Mouse (Mus musculus) c-Kit-positive CD71-positive TER-119-negative erythroid progenitor cells, embryonic 14.5 days (primary cell): Measurements from ENCODE around the gene Rpl27.
"Not testable (repeated sequence)": the region's sequence is repeated elsewhere in the genome, so short reads cannot be mapped to it uniquely, and the experiment has no call there.

Experiments used
- DNase-seq: peaks from one replicate; pipeline ENCODE4 v3.0.0-alpha.2; 2013; ENCODE audit warnings: low read depth

Rpl27 gene

GRCm38 (mm10) chr11:101442127-101442693 lies at the start of gene Rpl27:
TSS of gene Rpl27 (plus strand) at chr11:101442298.
- peak; percentile 100 for DNase-seq

GRCm38 (mm10) chr11:101395110-101395509 lies 47.0 kb upstream of the Rpl27 start:
- DNase-seq = peak; percentile 41

GRCm38 (mm10) chr11:101415306-101415705 lies 26.8 kb upstream of the Rpl27 start:
- no peak for DNase-seq

- DNase-seq = no peak
Measured at GRCm38 (mm10) chr11:101416433-101417100, 25.5 kb upstream of the Rpl27 start.

GRCm38 (mm10) chr11:101417101-101417855 lies 24.8 kb upstream of the Rpl27 start, which contains the start of gene Aarsd1:
TSS of gene Aarsd1 (minus strand) at chr11:101417615.
- peak; percentile 80 for DNase-seq

- no peak for DNase-seq
Measured at GRCm38 (mm10) chr11:101418991-101419390, 23.1 kb upstream of the Rpl27 start.

- peak; percentile 29 for DNase-seq
Measured at GRCm38 (mm10) chr11:101419610-101420009, 22.5 kb upstream of the Rpl27 start.

DNA sequence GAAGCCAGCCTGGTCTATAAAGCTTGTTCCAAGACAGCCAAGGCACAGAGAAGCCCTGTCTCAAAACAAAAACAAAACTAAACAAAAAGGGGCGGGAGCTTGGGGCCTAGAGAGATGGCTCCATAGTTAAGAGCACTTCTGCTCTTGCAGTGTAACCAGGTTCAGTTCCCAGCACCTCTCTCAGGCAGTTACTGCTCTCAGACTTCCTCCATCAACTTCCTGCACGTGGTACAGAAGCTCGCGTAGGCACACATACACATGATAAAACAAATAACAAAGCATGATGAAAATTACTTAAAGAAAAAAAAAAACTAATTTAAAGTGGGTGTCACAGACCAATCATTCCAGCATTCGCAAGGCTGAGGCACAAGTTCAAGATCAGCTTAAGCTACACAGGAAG lies 21.9 kb upstream of the Rpl27 start:
- no peak for DNase-seq

DNA sequence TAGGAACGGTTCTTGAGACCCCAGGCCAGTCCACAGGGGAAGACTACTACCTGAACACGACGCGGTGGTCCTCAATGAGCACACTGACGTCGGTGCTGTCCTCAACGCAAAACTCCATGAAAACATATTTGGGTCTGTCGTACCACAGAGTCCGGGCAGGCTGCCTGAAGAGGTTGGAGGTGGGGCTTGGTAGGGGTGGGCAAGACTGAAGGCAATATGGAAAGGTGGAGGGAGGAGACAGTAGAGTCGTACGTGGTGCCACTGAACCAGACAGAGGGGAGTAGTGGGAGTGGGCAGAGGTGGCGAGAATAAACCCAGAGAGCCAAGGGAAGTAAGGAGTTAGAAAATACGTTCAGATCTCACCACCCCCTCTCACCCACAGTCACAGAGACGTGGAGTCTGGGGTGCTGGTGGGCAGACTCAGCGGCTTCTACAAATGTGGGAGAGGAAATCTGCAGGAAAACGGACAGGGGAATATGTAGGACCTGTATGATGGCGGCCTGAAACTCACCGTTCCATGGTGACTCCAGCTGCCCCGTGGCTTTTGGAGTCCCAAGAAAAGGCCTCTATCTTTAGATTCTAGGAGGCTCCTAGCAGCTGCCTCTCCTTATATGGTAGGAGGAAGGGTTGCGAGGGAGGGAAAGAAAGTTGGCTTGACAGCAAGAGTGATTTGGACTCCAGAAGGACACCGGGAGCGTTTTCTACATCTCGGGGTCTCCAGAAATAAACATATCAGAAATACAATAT lies 17.8 kb upstream of the Rpl27 start, which contains the start of gene Gm27029:
Gene Gm27029, minus strand, starts transcription at position 692 of the 747 bp plus-strand sequence.
- DNase-seq = no peak

GRCm38 (mm10) chr11:101424925-101425813 lies 16.9 kb upstream of the Rpl27 start, which contains the start of the genes Rundc1 and Ptges3l:
TSS of gene Rundc1 (plus strand) at chr11:101425085.
TSS of gene Ptges3l (minus strand) at chr11:101425333.
- peak; percentile 95 for DNase-seq

DNA sequence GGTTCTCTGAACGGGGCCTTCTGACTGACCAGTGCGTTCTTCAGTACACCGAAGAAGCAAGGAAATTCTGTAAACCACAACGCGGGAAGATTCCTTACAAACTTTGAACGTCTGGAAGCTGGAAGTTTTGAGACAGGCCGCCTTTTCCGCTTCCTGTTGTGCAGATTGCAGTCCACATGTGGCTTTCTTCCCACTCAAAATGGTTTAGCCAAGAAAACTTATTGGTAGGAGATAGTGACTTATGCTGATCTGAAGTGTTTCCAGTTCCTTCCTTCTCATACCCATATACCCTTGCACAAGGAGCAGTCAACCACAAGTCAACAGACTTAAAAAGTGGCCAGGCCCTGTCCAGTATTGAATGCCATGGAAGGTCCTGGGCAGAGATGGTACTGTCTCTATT lies 15.9 kb upstream of the Rpl27 start:
- DNase-seq = no peak

DNA sequence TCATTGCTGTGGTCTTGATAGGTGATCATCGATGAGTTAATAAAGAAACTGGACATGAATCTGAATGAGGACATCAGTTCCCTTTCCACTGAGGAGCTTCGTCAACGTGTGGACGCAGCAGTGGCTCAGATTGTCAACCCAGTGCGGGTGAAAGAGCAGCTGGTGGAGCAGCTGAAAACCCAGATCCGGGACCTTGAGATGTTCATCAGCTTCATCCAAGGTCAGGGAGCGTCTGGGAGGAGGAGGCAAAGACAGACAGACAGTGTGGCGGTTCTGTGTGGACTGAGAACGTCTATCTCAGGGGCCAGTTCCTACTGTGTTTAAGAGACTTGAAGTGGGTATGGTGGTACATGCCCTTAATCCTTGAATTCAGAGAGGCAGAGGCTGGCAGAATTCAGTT lies 10.8 kb upstream of the Rpl27 start:
- DNase-seq = no peak

DNA sequence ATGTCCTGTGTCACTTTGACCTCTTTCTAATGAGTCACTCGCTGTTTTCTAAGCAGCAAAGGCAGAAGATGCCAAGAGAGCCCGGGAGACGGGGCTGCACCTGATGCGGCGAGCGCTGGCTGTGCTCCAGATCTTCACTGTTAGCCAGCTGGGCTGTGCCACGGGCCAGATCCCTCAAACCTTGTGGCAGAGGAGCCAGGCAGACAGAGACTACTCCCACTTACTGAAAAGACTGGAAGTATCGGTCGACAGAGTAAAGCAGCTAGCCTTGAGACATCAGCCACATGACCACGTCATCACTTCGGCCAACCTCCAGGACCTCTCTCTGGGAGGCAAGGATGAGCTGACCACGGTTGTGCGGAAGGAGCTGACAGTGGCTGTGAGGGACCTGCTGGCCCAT lies 8.7 kb upstream of the Rpl27 start:
- no peak for DNase-seq

DNA sequence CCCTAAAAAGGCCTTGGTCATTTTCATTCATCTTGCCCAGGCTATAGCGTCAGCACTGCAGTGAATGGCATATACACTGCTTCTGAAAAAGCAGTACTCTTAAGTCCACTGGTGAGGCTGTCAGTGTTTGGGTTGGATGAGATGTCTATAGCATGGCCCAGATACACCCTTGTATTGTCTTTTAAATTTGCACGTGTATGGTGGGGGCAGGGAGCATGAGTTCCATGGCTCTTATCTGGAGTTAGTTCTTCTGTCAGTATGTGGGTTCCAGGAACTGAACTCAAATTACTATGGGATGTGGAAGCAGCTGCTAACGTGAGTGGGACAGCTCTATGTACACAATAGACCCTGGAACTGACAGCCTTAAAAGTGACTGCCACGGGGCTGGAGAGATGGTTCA lies 6.3 kb upstream of the Rpl27 start:
- no peak for DNase-seq

DNA sequence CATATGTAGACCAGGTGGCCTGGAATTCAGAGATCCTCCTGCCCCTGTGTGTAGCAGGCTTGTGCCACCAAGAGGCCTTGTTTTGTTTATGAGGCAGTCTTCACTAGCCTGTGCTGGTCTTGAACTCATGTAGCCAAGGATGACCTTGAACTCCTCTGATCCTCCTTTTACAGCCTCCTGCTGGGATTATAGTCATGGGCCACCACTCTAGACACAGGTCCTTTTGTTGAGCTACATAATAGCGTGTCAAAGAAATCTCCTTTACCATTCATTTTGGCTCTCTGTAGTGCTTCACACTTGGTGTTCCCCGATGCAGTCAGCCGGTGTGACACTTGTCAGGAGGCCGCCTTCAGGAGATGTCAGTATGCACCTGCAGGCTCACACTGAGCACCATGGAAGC lies 5.2 kb upstream of the Rpl27 start:
- DNase-seq = no peak

DNA sequence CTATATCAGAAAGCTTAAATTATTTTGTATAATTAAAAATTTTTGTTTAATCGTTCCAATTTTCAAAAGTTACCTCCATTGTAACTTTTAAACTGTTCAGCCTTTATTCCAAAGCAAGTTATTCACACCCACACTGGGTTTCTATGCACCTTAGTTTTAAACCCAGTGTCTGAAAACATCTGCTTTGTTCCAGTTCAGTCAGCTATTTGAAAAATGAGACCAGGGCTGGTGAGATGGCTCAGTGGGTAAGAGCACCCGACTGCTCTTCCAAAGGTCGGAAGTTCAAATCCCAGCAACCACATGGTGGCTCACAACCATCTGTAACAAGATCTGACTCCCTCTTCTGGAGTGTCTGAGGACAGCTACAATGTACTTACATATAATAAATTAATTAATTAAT lies 4.1 kb upstream of the Rpl27 start:
- not testable (repeated sequence) for DNase-seq

- not testable (repeated sequence) for DNase-seq
Measured at GRCm38 (mm10) chr11:101441450-101442126, 510 bp upstream of the Rpl27 start.

DNA sequence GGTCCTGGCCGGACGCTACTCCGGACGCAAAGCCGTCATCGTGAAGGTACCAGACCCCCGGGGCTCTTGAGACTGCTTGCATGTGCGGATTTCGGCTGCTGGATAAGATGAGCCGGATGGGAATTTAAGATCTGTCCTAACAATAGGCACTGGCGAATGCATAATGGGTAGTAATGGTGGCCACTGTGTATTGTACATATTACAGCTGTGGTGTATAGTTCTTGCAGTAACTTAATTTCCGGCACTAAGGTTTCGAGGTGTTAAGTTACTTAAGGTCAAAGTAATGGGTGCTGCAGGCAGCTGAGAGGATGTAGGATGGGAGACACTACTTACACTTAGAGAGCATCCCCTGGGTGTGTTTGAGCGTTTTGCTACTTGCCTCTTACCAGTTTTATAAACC lies 662 bp downstream of the Rpl27 start:
- DNase-seq = no peak

GRCm38 (mm10) chr11:101446319-101446718 lies 4.2 kb downstream of the Rpl27 start:
- DNase-seq = no peak

GRCm38 (mm10) chr11:101446860-101447259 lies 4.8 kb downstream of the Rpl27 start:
- DNase-seq = not testable (repeated sequence)

- DNase-seq = no peak
Measured at GRCm38 (mm10) chr11:101447786-101448185, 5.7 kb downstream of the Rpl27 start.
